Mouse (Mus musculus): ENCODE data around the gene Hnrnpa1. TPM values are rescaled to one million over a fixed set of nuclear protein-coding genes. Genes with fewer than 3 reads are reported as not detected.
"Not testable (repeated sequence)": the region's sequence is repeated elsewhere in the genome, so short reads cannot be mapped to it uniquely, and the experiment has no call there.

Gene Hnrnpa1
- total RNA-seq, 2 experiments from 2014 or later = 133 to 153 TPM

GRCm38 (mm10) chr15:103239685-103240159, 510 bp upstream of the Hnrnpa1 start, which contains the start of gene Cbx5:
Gene Cbx5, minus strand, starts transcription at chr15:103239816.
- intact Hi-C loops (cut with DNase I) = no loop called here
- peak; percentile 97 for DNase-seq (ENCODE audit: low spot score)

- intact Hi-C loops (cut with DNase I); DNase-seq (ENCODE audit: low spot score): not testable (repeated sequence)
Observed at GRCm38 (mm10) chr15:103241071-103242018, 1.1 kb downstream of the Hnrnpa1 start.

- intact Hi-C loops (cut with DNase I) = no loop called here
- DNase-seq (ENCODE audit: low spot score) = no peak
Observed at GRCm38 (mm10) chr15:103242885-103243284, 2.7 kb downstream of the Hnrnpa1 start.

GRCm38 (mm10) chr15:103245616-103246015, 5.4 kb downstream of the Hnrnpa1 start:
- intact Hi-C loops (cut with DNase I) = loop anchor here (5.0 kb wide), 1 partner anchor 38 kb away; no protein-coding TSS in a partner anchor
- no peak for DNase-seq (ENCODE audit: low spot score)

- DNase-seq (ENCODE audit: low spot score) = no peak
- intact Hi-C loops (cut with DNase I) = loop anchor here (5.0 kb wide), 1 partner anchor 40 kb away; no protein-coding TSS in a partner anchor
Observed at GRCm38 (mm10) chr15:103247078-103247781, 7.0 kb downstream of the Hnrnpa1 start.

- intact Hi-C loops (cut with DNase I) = loop anchor here (5.0 kb wide), 1 partner anchor 41 kb away; no protein-coding TSS in a partner anchor
- DNase-seq (ENCODE audit: low spot score) = no peak
Observed at GRCm38 (mm10) chr15:103247782-103248400, 7.7 kb downstream of the Hnrnpa1 start.

GRCm38 (mm10) chr15:103248401-103249313, 8.4 kb downstream of the Hnrnpa1 start:
- intact Hi-C loops (cut with DNase I) = loop anchor here (5.0 kb wide), 1 partner anchor 41 kb away; no protein-coding TSS in a partner anchor
- no peak for DNase-seq (ENCODE audit: low spot score)

GRCm38 (mm10) chr15:103249511-103249910, 9.3 kb downstream of the Hnrnpa1 start:
- not testable (repeated sequence) for DNase-seq (ENCODE audit: low spot score)
- intact Hi-C loops (cut with DNase I) = loop anchor here (5.0 kb wide), 1 partner anchor 42 kb away; no protein-coding TSS in a partner anchor

GRCm38 (mm10) chr15:103250195-103250740, 10.0 kb downstream of the Hnrnpa1 start:
- no peak for DNase-seq (ENCODE audit: low spot score)
- intact Hi-C loops (cut with DNase I) = loop anchor here (2.0 to 10.0 kb wide), 2 partner anchors 29 to 55 kb away; no protein-coding TSS in a partner anchor

GRCm38 (mm10) chr15:103251595-103251994, 11.4 kb downstream of the Hnrnpa1 start:
- intact Hi-C loops (cut with DNase I) = loop anchor here (2.0 to 10.0 kb wide), 2 partner anchors 27 to 53 kb away; no protein-coding TSS in a partner anchor

GRCm38 (mm10) chr15:103252660-103253059, 12.4 kb downstream of the Hnrnpa1 start:
- intact Hi-C loops (cut with DNase I) = loop anchor here (10.0 kb wide), 1 partner anchor 52 kb away; no protein-coding TSS in a partner anchor
- no peak for DNase-seq (ENCODE audit: low spot score)

More at GRCm38 (mm10) chr15:103251595-103251994, 11.4 kb downstream of the Hnrnpa1 start:
- no peak for DNase-seq (ENCODE audit: low spot score)

- intact Hi-C loops (cut with DNase I) = loop anchor here (10.0 kb wide), 1 partner anchor 51 kb away; no protein-coding TSS in a partner anchor
- no peak for DNase-seq (ENCODE audit: low spot score)
Observed at GRCm38 (mm10) chr15:103253352-103253751, 13.1 kb downstream of the Hnrnpa1 start.

GRCm38 (mm10) chr15:103255169-103255568, 14.9 kb downstream of the Hnrnpa1 start:
- intact Hi-C loops (cut with DNase I) = loop anchor here (10.0 kb wide), 1 partner anchor 50 kb away; no protein-coding TSS in a partner anchor
- DNase-seq (ENCODE audit: low spot score) = no peak

- no peak for DNase-seq (ENCODE audit: low spot score)
- intact Hi-C loops (cut with DNase I) = loop anchor here (10.0 kb wide), 1 partner anchor 48 kb away; no protein-coding TSS in a partner anchor
Observed at GRCm38 (mm10) chr15:103256210-103256986, 16.2 kb downstream of the Hnrnpa1 start.

- intact Hi-C loops (cut with DNase I) = loop anchor here (10.0 kb wide), 1 partner anchor 47 kb away; no protein-coding TSS in a partner anchor
- peak; percentile 75 for DNase-seq (ENCODE audit: low spot score)
Observed at GRCm38 (mm10) chr15:103257790-103258728, 17.8 kb downstream of the Hnrnpa1 start, which contains the start of gene Nfe2. Gene Nfe2, minus strand, starts transcription at chr15:103258403.

- no peak for DNase-seq (ENCODE audit: low spot score)
- intact Hi-C loops (cut with DNase I) = loop anchor here (10.0 kb wide), 1 partner anchor 46 kb away; no protein-coding TSS in a partner anchor
Observed at GRCm38 (mm10) chr15:103259162-103259561, 18.9 kb downstream of the Hnrnpa1 start.

All from heart, postnatal 25 days (tissue).